Mouse (Mus musculus) kidney, embryonic 16.5 days (tissue): ENCODE measurements around the gene Col4a2. TPM values are rescaled to one million over a fixed set of nuclear protein-coding genes. Genes with fewer than 3 reads are reported as not detected.
A peak's percentile ranks its signal among the peaks of the same experiment; 100 is the strongest.

Experiments
- ATAC-seq: fragments of 200-750 bp; cut with Nextera tagmentation; 2 replicates; pipeline ENCODE4 v1.8.0; 2017; ENCODE audit warnings: moderate TSS enrichment; ENCODE audit not compliant: low FRiP score, low TSS enrichment
- H3K27ac ChIP-seq: fragments of 300-500 bp; sonication (generic); 2 replicates; pipeline ENCODE4 v1.5.1; 2014; ENCODE audit warnings: low read length
- H3K27me3 ChIP-seq: fragments of 300-500 bp; sonication (generic); 2 replicates; pipeline ENCODE4 v1.6.1; 2014; ENCODE audit warnings: low read length, control low read depth, mixed read lengths; ENCODE audit not compliant: insufficient read depth
- H3K36me3 ChIP-seq: fragments of 300-500 bp; sonication (generic); 2 replicates; pipeline ENCODE4 v1.6.1; 2014; ENCODE audit warnings: low read length, control low read depth, mixed read lengths; ENCODE audit not compliant: insufficient read depth
- H3K4me1 ChIP-seq: fragments of 300-500 bp; sonication (generic); 2 replicates; pipeline ENCODE4 v1.6.1; 2014; ENCODE audit warnings: low read length, control low read depth, mixed read lengths; ENCODE audit not compliant: insufficient read depth
- H3K4me2 ChIP-seq: fragments of 300-500 bp; sonication (generic); replicated peaks from 2 replicates; pipeline ENCODE4 v1.6.1; 2014; ENCODE audit warnings: low read depth, low read length
- H3K4me3 ChIP-seq: fragments of 300-500 bp; sonication (generic); 2 replicates; pipeline ENCODE4 v1.5.1; 2014; ENCODE audit warnings: mild to moderate bottlenecking, low read length
- H3K9ac ChIP-seq: fragments of 300-500 bp; sonication (generic); replicated peaks from 2 replicates; pipeline ENCODE4 v1.6.1; 2014; ENCODE audit warnings: low read length
- H3K9me3 ChIP-seq: fragments of 300-500 bp; sonication (generic); 2 replicates; pipeline ENCODE4 v1.6.1; 2016; ENCODE audit warnings: low read length, control low read depth
- WGBS: fragments of 180-500 bp; shearing (Covaris S2); extraction: QIAGEN DNeasy Blood & Tissue Kit; methylation state at CpG from one replicate; pipeline ENCODE4 v1.1.7; 2014; 5-methylcytosine and 5-hydroxymethylcytosine counted together
- polyA plus RNA-seq: library from polyadenylated mRNA; unstranded; fragments of >200 nt; fragmentation: Nextera tagmentation; extraction: Ambion mirVana; gene quantifications from 2 replicates; pipeline ENCODE4 v1.2.1, GENCODE M21; 2015

Col4a2 gene
- polyA plus RNA-seq, 1 experiment from 2014 or later: 126 TPM

- WGBS: 83% methylated on average over 6 of the region's 6 CpGs
- no peak overlapping the region for H3K9ac ChIP-seq
- H3K9me3 ChIP-seq: no peaks in the 10 kb centered on the region
- H3K27ac ChIP-seq: no peak overlapping the region
- peak overlapping the region; percentile 92; the same call in 1 of the 2 replicates for H3K4me2 ChIP-seq
- H3K27me3 ChIP-seq: no peaks in the 10 kb centered on the region
- ATAC-seq: no peak
- H3K36me3 ChIP-seq: peaks cover 22% of the 10 kb centered on the region; the same call in 1 of the 2 replicates
- H3K4me1 ChIP-seq: peaks cover 36% of the 10 kb centered on the region
- no peak overlapping the region for H3K4me3 ChIP-seq
These were observed 3.5 kb downstream of the Col4a2 start for GRCm38 (mm10) chr8:11316118-11316517.

- 87% methylated on average over 11 of the region's 11 CpGs for WGBS
- peaks cover 46% of the 10 kb centered on the region for H3K4me1 ChIP-seq
- no peak overlapping the region for H3K9ac ChIP-seq
- no peaks in the 10 kb centered on the region for H3K9me3 ChIP-seq
- H3K27ac ChIP-seq: no peak overlapping the region
- H3K4me3 ChIP-seq: no peak overlapping the region
- H3K27me3 ChIP-seq: no peaks in the 10 kb centered on the region
- peaks cover 22% of the 10 kb centered on the region; the same call in 1 of the 2 replicates for H3K36me3 ChIP-seq
- no peak for ATAC-seq
- no peak overlapping the region for H3K4me2 ChIP-seq
These were observed 6.8 kb downstream of the Col4a2 start for GRCm38 (mm10) chr8:11319405-11319804.

- ATAC-seq: no peak
- Histone ChIP-seq H3K27ac (peak overlapping the region; percentile 56; the same call in 1 of the 2 replicates), H3K4me2 (no peak overlapping the region), H3K27me3 (no peaks in the 10 kb centered on the region), H3K36me3 (peaks cover 15% of the 10 kb centered on the region; the same call in 1 of the 2 replicates), H3K9ac (no peak overlapping the region), H3K9me3 (no peaks in the 10 kb centered on the region), H3K4me3 (no peak overlapping the region), H3K4me1 (peaks cover 48% of the 10 kb centered on the region)
- WGBS: 72% methylated on average over 7 of the region's 7 CpGs
These were observed 9.2 kb downstream of the Col4a2 start for GRCm38 (mm10) chr8:11321841-11322240.

- Histone ChIP-seq H3K36me3 (peaks cover 13% of the 10 kb centered on the region; the same call in 1 of the 2 replicates), H3K4me3 (no peak overlapping the region), H3K27me3 (no peaks in the 10 kb centered on the region), H3K4me1 (peaks cover 55% of the 10 kb centered on the region), H3K9ac (no peak overlapping the region), H3K4me2 (no peak overlapping the region), H3K9me3 (no peaks in the 10 kb centered on the region), H3K27ac (peak overlapping the region; percentile 56; the same call in 1 of the 2 replicates)
- ATAC-seq: no peak
- 80% methylated on average over 5 of the region's 5 CpGs for WGBS
These were observed 10.3 kb downstream of the Col4a2 start for GRCm38 (mm10) chr8:11322724-11323585.

- peak overlapping the region; percentile 39; the same call in 1 of the 2 replicates for H3K27ac ChIP-seq
These were observed 11.1 kb downstream of the Col4a2 start for GRCm38 (mm10) chr8:11323681-11324080.

GRCm38 (mm10) chr8:11324801-11325395 is 12.3 kb downstream of the Col4a2 start:
- 84% methylated on average over 6 of the region's 6 CpGs for WGBS
- H3K27ac ChIP-seq: peak overlapping the region; percentile 18

More at GRCm38 (mm10) chr8:11323681-11324080, 11.1 kb downstream of the Col4a2 start:
- WGBS: 75% methylated on average over 1 of the region's 1 CpGs
- Histone ChIP-seq H3K4me3 (no peak overlapping the region), H3K9me3 (no peaks in the 10 kb centered on the region), H3K4me2 (no peak overlapping the region), H3K9ac (no peak overlapping the region), H3K27me3 (no peaks in the 10 kb centered on the region), H3K4me1 (peaks cover 63% of the 10 kb centered on the region), H3K36me3 (peaks cover 7% of the 10 kb centered on the region; the same call in 1 of the 2 replicates)
- no peak for ATAC-seq

GRCm38 (mm10) chr8:11327298-11327697 is 14.7 kb downstream of the Col4a2 start:
- Histone ChIP-seq H3K9ac (no peak overlapping the region), H3K9me3 (no peaks in the 10 kb centered on the region), H3K27ac (peak overlapping the region; percentile 88), H3K36me3 (no peaks in the 10 kb centered on the region), H3K4me3 (no peak overlapping the region), H3K27me3 (no peaks in the 10 kb centered on the region), H3K4me1 (peaks cover 85% of the 10 kb centered on the region), H3K4me2 (no peak overlapping the region)
- 6% methylated on average over 4 of the region's 4 CpGs for WGBS
- ATAC-seq: peak; percentile 79

More at GRCm38 (mm10) chr8:11324801-11325395, 12.3 kb downstream of the Col4a2 start:
- Histone ChIP-seq H3K4me2 (no peak overlapping the region), H3K4me3 (no peak overlapping the region), H3K9ac (0 out of 2 replicates have a peak overlapping the region, but pooled peaks have one; percentile 16), H3K4me1 (peaks cover 73% of the 10 kb centered on the region), H3K27me3 (no peaks in the 10 kb centered on the region), H3K9me3 (no peaks in the 10 kb centered on the region), H3K36me3 (peaks cover 6% of the 10 kb centered on the region; the same call in 1 of the 2 replicates)
- no peak for ATAC-seq

GRCm38 (mm10) chr8:11327722-11328417 is 15.3 kb downstream of the Col4a2 start:
- no peaks in the 10 kb centered on the region for H3K27me3 ChIP-seq
- peak overlapping the region; percentile 88 for H3K27ac ChIP-seq
- no peak overlapping the region for H3K4me2 ChIP-seq
- peaks cover 85% of the 10 kb centered on the region for H3K4me1 ChIP-seq
- H3K4me3 ChIP-seq: no peak overlapping the region
- H3K9ac ChIP-seq: 0 out of 2 replicates have a peak overlapping the region, but pooled peaks have one; percentile 22
- 24% methylated on average over 5 of the region's 5 CpGs for WGBS
- no peaks in the 10 kb centered on the region for H3K9me3 ChIP-seq
- ATAC-seq: peak; percentile 63
- no peaks in the 10 kb centered on the region; the same call in 1 of the 2 replicates for H3K36me3 ChIP-seq

- Histone ChIP-seq H3K4me1 (peaks cover 73% of the 10 kb centered on the region), H3K36me3 (no peaks in the 10 kb centered on the region; the same call in 1 of the 2 replicates), H3K4me2 (no peak overlapping the region), H3K27ac (no peak overlapping the region), H3K27me3 (no peaks in the 10 kb centered on the region), H3K4me3 (no peak overlapping the region), H3K9me3 (no peaks in the 10 kb centered on the region), H3K9ac (no peak overlapping the region)
- ATAC-seq: no peak
- 61% methylated on average over 4 of the region's 4 CpGs for WGBS
These were observed 19.0 kb downstream of the Col4a2 start for GRCm38 (mm10) chr8:11331561-11331960.
